Mouse (Mus musculus) C3H10T1/2 (cell line): ENCODE results near the gene Mpeg1. TPM values are rescaled to one million over a fixed set of nuclear protein-coding genes. Genes with fewer than 3 reads are reported as not detected.

ENCODE experiments used
- polyA plus RNA-seq, 2 experiments: library from polyadenylated mRNA; unstranded; fragments of >200 nt; fragmentation: generic; extraction: Trizol; gene quantifications; one replicate each; pipeline ENCODE4 v1.2.1; 2012; ENCODE audit warnings: missing spikeins in 2 of 2

Mpeg1 gene
- under 1 TPM in 1 of 2 experiments, not detected in 1; 0.05 TPM for polyA plus RNA-seq

GRCm38 (mm10) chr19:12460282-12461249, at the start of gene Mpeg1:
Gene Mpeg1, plus strand, starts transcription at chr19:12460779.

GRCm38 (mm10) chr19:12417361-12417760, 43.2 kb upstream of the Mpeg1 start, which contains the start of gene Olfr1441:
Gene Olfr1441, plus strand, starts transcription at chr19:12417433.

GRCm38 (mm10) chr19:12427605-12428004, 33.0 kb upstream of the Mpeg1 start, which contains the start of gene Pfpl:
Gene Pfpl, plus strand, starts transcription at chr19:12427905.

GRCm38 (mm10) chr19:12501370-12502347, 41.1 kb downstream of the Mpeg1 start, which contains the start of gene Dtx4:
Gene Dtx4, minus strand, starts transcription at chr19:12501454.

Other genes with a start within 250 kb of the Mpeg1 start
- gene Olfr1432, start 228.2 kb upstream of the Mpeg1 start, polyA plus RNA-seq: not detected
- not detected for gene Olfr262, start 219.1 kb upstream of the Mpeg1 start, polyA plus RNA-seq
- not detected for gene Olfr235, start 199.7 kb upstream of the Mpeg1 start, polyA plus RNA-seq
- gene Olfr1434, start 180.9 kb upstream of the Mpeg1 start, polyA plus RNA-seq: not detected
- not detected for gene Olfr1436, start 161.6 kb upstream of the Mpeg1 start, polyA plus RNA-seq
- gene Olfr1437, start 135.7 kb upstream of the Mpeg1 start, polyA plus RNA-seq: not detected
- gene Olfr1438-ps1, start 124.9 kb upstream of the Mpeg1 start, polyA plus RNA-seq: not detected
- not detected for gene Olfr1440, start 73.5 kb upstream of the Mpeg1 start, polyA plus RNA-seq
- not detected for gene Olfr1441, start 43.3 kb upstream of the Mpeg1 start, polyA plus RNA-seq
- gene Pfpl, start 32.9 kb upstream of the Mpeg1 start, polyA plus RNA-seq: not detected
- 1 to 10 TPM; 1.8 to 8.0 TPM for gene Dtx4, start 40.7 kb downstream of the Mpeg1 start, polyA plus RNA-seq
- gene Fam111a, start 85.0 kb downstream of the Mpeg1 start, polyA plus RNA-seq: 1 to 10 TPM; 3.0 to 6.9 TPM
- under 1 TPM; 0.04 to 0.05 TPM for gene Gm4952, start 139.2 kb downstream of the Mpeg1 start, polyA plus RNA-seq
- under 1 TPM; 0.02 TPM for gene Glyat, start 172.5 kb downstream of the Mpeg1 start, polyA plus RNA-seq
- gene Olfr1442, start 209.7 kb downstream of the Mpeg1 start, polyA plus RNA-seq: not detected
- gene Olfr1443, start 217.3 kb downstream of the Mpeg1 start, polyA plus RNA-seq: not detected
- not detected for gene Keg1, start 235.0 kb downstream of the Mpeg1 start, polyA plus RNA-seq